Mouse (Mus musculus) hindbrain, embryonic 14.5 days (tissue): Measurements from ENCODE around the gene Gm49395. TPM values are rescaled to one million over a fixed set of nuclear protein-coding genes. Genes with fewer than 3 reads are reported as not detected.

Source experiments
- ATAC-seq: fragments of 200-750 bp; cut with Nextera tagmentation; 2 replicates; pipeline ENCODE4 v1.8.0; 2017; ENCODE audit warnings: moderate number of reproducible peaks, mild to moderate bottlenecking, moderate TSS enrichment, moderate library complexity; ENCODE audit not compliant: low FRiP score
- DNase-seq: peaks from one replicate; pipeline ENCODE4 v3.0.0-alpha.2; 2015; ENCODE audit warnings: low spot score
- H3K27ac ChIP-seq: fragments of 300-500 bp; sonication (generic); 2 replicates; pipeline ENCODE4 v1.5.1; 2014; ENCODE audit warnings: mild to moderate bottlenecking, moderate library complexity
- H3K27me3 ChIP-seq: fragments of 300-500 bp; sonication (generic); 2 replicates; pipeline ENCODE4 v1.6.1; 2014; ENCODE audit warnings: mild to moderate bottlenecking, low read length, mixed read lengths; ENCODE audit not compliant: control insufficient read depth, insufficient read depth
- H3K36me3 ChIP-seq: fragments of 300-500 bp; sonication (generic); replicated peaks from 2 replicates; pipeline ENCODE4 v1.6.1; 2014; ENCODE audit not compliant: control insufficient read depth, insufficient read depth
- H3K4me1 ChIP-seq: fragments of 300-500 bp; sonication (generic); replicated peaks from 2 replicates; pipeline ENCODE4 v1.6.1; 2014; ENCODE audit warnings: antibody characterized with exemption, low read length, mixed read lengths; ENCODE audit not compliant: control insufficient read depth, insufficient read depth
- H3K4me2 ChIP-seq: fragments of 300-500 bp; sonication (generic); replicated peaks from 2 replicates; pipeline ENCODE4 v1.6.1; 2014; ENCODE audit warnings: mild to moderate bottlenecking, moderate library complexity
- H3K4me3 ChIP-seq: fragments of 300-500 bp; sonication (generic); replicated peaks from 2 replicates; pipeline ENCODE4 v1.5.1; 2014; ENCODE audit warnings: mild to moderate bottlenecking, low read length
- H3K9ac ChIP-seq: fragments of 300-500 bp; sonication (generic); 2 replicates; pipeline ENCODE4 v1.6.1; 2014
- H3K9me3 ChIP-seq: fragments of 300-500 bp; sonication (generic); 2 replicates; pipeline ENCODE4 v1.6.1; 2016; ENCODE audit warnings: low read length; ENCODE audit not compliant: control insufficient read depth
- WGBS: fragments of 180-500 bp; shearing (Covaris S2); extraction: QIAGEN DNeasy Blood & Tissue Kit; methylation state at CpG from one replicate; pipeline ENCODE4 v1.1.7; 2014; 5-methylcytosine and 5-hydroxymethylcytosine counted together
- polyA plus RNA-seq: library from polyadenylated mRNA; unstranded; fragments of >200 nt; fragmentation: Nextera tagmentation; extraction: Ambion mirVana; gene quantifications from 2 replicates; pipeline ENCODE4 v1.2.1, GENCODE M21; 2014

The Gm49395 gene
- polyA plus RNA-seq, 1 experiment from 2014 or later: 4.7 TPM

DNA sequence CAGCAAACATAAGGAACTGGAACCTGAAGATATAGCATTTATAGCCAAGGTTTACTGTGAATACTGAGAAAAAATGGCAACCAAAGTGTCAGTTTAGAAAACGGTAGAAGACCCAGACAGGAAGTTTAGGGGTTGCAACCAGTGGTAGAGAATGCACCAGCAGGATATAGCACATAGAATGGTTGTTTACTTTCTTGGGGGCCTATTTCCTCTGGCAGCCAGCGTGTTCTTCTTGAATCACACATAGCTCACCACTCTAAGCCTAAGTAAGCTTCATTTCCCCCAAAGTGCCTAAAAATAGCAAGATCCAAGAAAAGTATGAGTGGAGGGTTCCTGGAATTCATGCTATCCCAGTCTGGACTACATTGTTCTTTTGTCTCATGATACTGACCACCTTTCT lies 59.1 kb downstream of the Gm49395 start:
- Histone ChIP-seq H3K27me3 (no peaks in the 10 kb centered on the region), H3K4me3 (no peak overlapping the region), H3K4me1 (no peaks in the 10 kb centered on the region), H3K4me2 (no peak overlapping the region), H3K9ac (no peak overlapping the region), H3K27ac (no peak overlapping the region), H3K9me3 (no peaks in the 10 kb centered on the region), H3K36me3 (no peaks in the 10 kb centered on the region)
- 88% methylated on average over 2 of the region's 2 CpGs for WGBS
- DNase-seq: no peak
- ATAC-seq: no peak

DNA sequence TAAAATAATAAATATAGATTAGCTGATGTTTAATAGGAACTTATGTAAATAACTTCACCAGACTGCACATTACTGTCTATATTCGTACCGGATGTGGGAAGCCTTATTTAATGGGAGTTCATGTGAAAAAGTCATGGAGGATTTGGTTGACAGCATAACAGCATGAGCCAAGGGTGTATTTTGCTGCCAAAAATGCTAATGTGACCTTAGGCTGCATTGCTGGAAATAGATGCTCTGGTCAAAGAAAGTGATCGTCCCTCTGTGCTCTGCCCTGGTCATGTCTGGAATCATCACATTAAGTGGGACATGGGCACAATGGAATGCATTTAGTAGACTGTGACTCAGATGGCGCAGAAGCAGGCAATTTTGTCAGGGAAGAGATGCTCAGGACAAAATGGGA lies 64.4 kb downstream of the Gm49395 start:
- no peaks in the 10 kb centered on the region for H3K36me3 ChIP-seq
- H3K9me3 ChIP-seq: no peaks in the 10 kb centered on the region
- WGBS: 67% methylated on average over 4 of the region's 4 CpGs
- no peak for DNase-seq
- H3K4me1 ChIP-seq: no peaks in the 10 kb centered on the region
- no peak overlapping the region for H3K27ac ChIP-seq
- no peak overlapping the region for H3K9ac ChIP-seq
- no peak for ATAC-seq
- no peaks in the 10 kb centered on the region for H3K27me3 ChIP-seq
- no peak overlapping the region for H3K4me3 ChIP-seq
- H3K4me2 ChIP-seq: no peak overlapping the region

DNA sequence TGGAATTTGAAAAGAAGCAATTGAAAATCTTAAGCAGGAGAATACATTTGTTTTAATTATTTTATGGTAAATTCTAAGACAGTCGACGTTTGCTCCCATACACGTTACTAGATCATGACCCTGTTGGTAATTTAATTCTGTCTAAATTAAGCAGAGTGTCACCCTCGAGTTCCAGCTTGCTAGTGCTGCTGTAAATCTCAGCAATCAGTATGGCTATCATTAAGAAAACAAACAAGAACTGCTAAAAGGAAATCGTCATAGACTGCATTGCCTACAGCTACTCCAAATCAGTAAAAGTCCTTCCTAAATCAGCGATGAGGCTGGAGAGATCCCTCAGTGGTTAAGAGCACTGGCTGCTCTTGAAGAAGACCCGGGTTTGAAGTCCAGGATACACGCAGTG lies 66.3 kb downstream of the Gm49395 start:
- ATAC-seq: no peak
- Histone ChIP-seq H3K27me3 (no peaks in the 10 kb centered on the region), H3K27ac (no peak overlapping the region), H3K4me1 (no peaks in the 10 kb centered on the region), H3K4me2 (no peak overlapping the region), H3K9ac (no peak overlapping the region), H3K36me3 (no peaks in the 10 kb centered on the region), H3K4me3 (no peak overlapping the region), H3K9me3 (no peaks in the 10 kb centered on the region)
- 83% methylated on average over 8 of the region's 8 CpGs for WGBS
- no peak for DNase-seq

DNA sequence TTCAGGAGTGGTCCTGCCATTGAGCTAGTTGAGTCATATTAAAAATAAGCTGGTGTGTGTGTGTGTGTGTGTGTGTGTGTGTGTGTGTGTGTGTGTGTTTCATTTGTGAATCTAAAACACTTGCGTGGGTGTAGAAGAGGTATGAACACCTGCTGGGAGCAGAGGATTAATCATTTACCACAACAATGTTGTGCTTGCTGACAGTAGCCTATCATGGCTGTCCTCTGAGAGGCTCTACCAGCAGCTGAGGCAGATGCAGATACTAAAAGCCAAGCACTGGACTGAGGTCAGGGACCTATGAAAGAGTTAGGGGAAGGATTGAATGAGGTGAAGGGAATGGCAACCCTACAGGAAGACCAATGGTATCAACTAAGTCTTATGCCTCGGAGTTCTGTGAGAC lies 68.6 kb downstream of the Gm49395 start:
- H3K27ac ChIP-seq: no peak overlapping the region
- H3K9me3 ChIP-seq: no peaks in the 10 kb centered on the region
- no peak overlapping the region for H3K9ac ChIP-seq
- H3K27me3 ChIP-seq: no peaks in the 10 kb centered on the region
- DNase-seq (no peak), ATAC-seq (no peak)
- H3K4me1 ChIP-seq: no peaks in the 10 kb centered on the region
- H3K36me3 ChIP-seq: no peaks in the 10 kb centered on the region
- H3K4me2 ChIP-seq: no peak overlapping the region
- 74% methylated on average over 2 of the region's 2 CpGs for WGBS
- no peak overlapping the region for H3K4me3 ChIP-seq

DNA sequence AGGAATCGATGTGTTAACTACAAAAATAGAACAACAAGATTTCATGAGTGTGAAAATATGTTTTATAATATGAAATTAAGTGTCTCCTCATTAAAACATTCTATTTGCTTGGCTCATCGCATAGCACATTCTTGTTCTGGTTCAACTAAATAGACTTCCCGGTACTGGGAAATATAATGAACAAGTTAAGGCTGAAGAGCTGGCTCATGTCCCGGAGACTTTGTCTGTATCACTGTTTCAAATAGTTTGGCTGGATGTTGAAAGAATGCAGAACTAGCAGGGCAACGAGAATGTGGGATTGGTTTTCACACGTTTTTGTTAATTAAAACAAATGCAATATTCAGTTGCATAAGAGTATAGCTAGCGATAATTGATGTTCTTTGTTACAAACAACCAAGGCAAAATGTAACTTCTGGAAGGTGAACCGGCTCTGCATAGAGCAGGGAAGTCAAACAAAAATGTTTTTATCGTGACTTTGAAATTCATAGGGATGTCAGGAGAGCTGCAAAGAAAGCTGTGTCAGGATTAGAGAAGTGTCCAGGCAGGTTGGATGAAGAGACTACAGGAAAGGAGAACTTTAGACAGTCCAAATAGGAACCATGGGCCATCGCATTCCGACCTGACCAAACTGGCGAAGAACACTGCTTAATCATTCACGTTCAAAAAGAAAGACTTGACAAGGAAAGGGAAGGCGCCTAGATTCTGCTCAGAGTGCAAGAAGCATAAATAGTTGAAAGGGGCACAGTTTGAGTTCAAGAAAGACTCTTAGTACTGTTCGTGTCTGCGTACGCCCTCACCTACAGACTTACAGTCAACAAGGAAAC lies 70.3 kb downstream of the Gm49395 start:
- H3K9ac ChIP-seq: no peak overlapping the region
- H3K4me1 ChIP-seq: no peaks in the 10 kb centered on the region
- H3K9me3 ChIP-seq: no peaks in the 10 kb centered on the region
- no peaks in the 10 kb centered on the region for H3K36me3 ChIP-seq
- DNase-seq: no peak
- H3K27me3 ChIP-seq: no peaks in the 10 kb centered on the region
- no peak overlapping the region for H3K4me2 ChIP-seq
- 81% methylated on average over 17 of the region's 17 CpGs for WGBS
- H3K27ac ChIP-seq: no peak overlapping the region
- no peak for ATAC-seq
- H3K4me3 ChIP-seq: no peak overlapping the region

DNA sequence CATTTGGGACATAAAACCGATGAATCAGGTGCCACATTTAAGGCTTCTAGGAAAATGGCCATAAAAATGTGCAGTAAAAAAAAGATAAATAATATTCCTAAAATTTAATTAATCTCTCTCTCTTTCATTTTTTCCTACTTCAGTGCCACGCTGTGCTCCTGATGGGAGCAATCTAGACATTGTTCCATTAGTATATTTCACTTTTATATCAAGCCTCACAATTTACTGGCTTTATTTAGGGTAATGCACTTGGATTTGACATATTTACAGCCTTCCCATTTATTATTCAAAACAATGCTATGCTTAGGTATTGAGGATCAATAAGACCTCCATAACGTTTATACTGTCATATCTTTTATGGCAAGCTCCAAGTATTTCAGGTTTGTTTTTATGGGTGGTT lies 76.3 kb downstream of the Gm49395 start:
- ATAC-seq: no peak
- DNase-seq: no peak
- no peaks in the 10 kb centered on the region for H3K27me3 ChIP-seq
- no peaks in the 10 kb centered on the region for H3K9me3 ChIP-seq
- H3K4me3 ChIP-seq: no peak overlapping the region
- H3K36me3 ChIP-seq: no peaks in the 10 kb centered on the region
- H3K27ac ChIP-seq: no peak overlapping the region
- no peaks in the 10 kb centered on the region for H3K4me1 ChIP-seq
- WGBS: 86% methylated on average over 3 of the region's 3 CpGs
- no peak overlapping the region for H3K9ac ChIP-seq
- H3K4me2 ChIP-seq: no peak overlapping the region

DNA sequence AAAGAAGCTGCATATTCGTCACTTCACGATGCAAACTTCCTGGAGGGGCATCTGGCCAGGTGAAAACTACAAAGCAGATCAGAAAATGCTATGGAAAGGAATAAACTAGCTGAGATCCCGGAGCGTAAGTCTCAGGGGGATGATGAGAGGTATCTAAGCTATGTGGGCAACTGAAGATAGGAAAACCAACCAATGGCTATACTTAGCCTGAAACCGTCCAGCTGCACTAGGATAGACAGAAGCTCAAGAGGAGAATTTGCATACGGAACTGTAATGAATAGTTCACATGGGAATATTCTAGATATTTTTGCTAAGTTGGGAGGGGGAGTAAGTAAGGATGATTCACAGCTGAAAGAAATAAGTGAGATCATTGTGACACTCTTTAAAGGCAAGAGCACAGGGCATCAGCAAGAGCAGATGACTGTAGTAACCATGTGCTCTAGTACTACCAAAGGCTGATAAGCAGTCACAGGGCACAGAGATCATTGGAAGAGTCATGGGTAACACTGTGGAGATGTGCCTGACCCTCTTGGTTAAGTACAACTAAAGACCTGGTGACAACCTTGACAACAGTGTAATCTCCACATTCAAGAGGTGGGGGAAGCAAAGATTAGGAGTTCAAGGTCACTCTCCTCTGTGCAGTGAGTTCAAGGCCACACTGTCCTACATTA lies 79.5 kb downstream of the Gm49395 start:
- Histone ChIP-seq H3K27me3 (no peaks in the 10 kb centered on the region), H3K4me1 (no peaks in the 10 kb centered on the region), H3K9ac (no peak overlapping the region), H3K9me3 (no peaks in the 10 kb centered on the region), H3K36me3 (no peaks in the 10 kb centered on the region), H3K4me3 (no peak overlapping the region), H3K27ac (no peak overlapping the region), H3K4me2 (no peak overlapping the region)
- DNase-seq (no peak), ATAC-seq (no peak)
- WGBS: 93% methylated on average over 6 of the region's 6 CpGs

DNA sequence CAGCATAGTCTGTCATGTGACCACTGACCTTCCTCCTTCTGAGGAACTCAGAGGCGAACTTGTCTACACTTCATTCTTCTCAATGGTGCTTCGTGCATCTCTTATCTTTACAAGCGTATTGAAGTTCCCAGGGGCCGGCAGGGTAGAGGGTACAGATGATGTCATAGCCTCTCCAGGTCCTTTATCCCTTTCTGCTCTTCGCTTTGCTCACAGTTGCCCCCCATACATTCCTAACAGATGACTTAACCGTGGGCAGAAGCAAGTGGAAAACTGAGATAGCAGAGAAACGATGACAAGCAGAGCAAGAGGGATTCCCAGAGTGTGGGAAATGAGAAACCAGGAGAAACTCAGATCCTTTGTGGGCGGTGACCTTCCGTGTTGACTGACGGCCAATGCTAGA lies 80.3 kb downstream of the Gm49395 start:
- H3K27me3 ChIP-seq: no peaks in the 10 kb centered on the region
- no peak overlapping the region for H3K4me3 ChIP-seq
- H3K9me3 ChIP-seq: no peaks in the 10 kb centered on the region
- no peaks in the 10 kb centered on the region for H3K4me1 ChIP-seq
- ATAC-seq (no peak), DNase-seq (no peak)
- no peak overlapping the region for H3K4me2 ChIP-seq
- no peaks in the 10 kb centered on the region for H3K36me3 ChIP-seq
- WGBS: 86% methylated on average over 10 of the region's 10 CpGs
- H3K9ac ChIP-seq: no peak overlapping the region
- H3K27ac ChIP-seq: no peak overlapping the region

DNA sequence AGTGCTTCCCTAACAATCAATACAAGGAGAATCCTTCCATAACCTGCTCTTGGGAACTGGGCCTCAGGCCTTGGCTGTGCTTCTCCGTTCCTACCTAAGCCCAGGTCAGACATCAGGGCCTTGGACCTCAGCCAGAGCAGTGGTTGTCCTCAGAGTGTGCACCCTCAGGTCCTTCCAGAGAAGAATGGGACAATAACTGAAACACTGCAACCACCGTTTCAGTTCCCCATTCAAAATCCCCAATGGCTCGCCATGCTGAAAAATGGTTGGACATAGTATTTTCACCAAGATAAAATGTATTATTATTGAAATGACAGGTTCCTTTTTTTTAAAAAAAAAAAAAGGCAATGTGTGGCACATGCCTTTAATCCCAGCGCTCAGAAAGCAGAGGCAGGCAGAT lies 81.0 kb downstream of the Gm49395 start:
- H3K27me3 ChIP-seq: no peaks in the 10 kb centered on the region
- H3K4me2 ChIP-seq: no peak overlapping the region
- DNase-seq (no peak), ATAC-seq (no peak)
- no peaks in the 10 kb centered on the region for H3K4me1 ChIP-seq
- no peaks in the 10 kb centered on the region for H3K9me3 ChIP-seq
- H3K4me3 ChIP-seq: no peak overlapping the region
- H3K9ac ChIP-seq: no peak overlapping the region
- no peak overlapping the region for H3K27ac ChIP-seq
- no peaks in the 10 kb centered on the region for H3K36me3 ChIP-seq
- WGBS: 93% methylated on average over 4 of the region's 4 CpGs
